Mouse (Mus musculus): ENCODE data around the gene Usp39. TPM values are rescaled to one million over a fixed set of nuclear protein-coding genes. Genes with fewer than 3 reads are reported as not detected.

The Usp39 gene
- total RNA-seq, 2 experiments from 2014 or later: 31.3 to 35.8 TPM

GRCm38 (mm10) chr6:72292972-72293651 lies 51.9 kb downstream of the Usp39 start:
- no peak for DNase-seq

GRCm38 (mm10) chr6:72289484-72289883 lies 55.5 kb downstream of the Usp39 start:
- DNase-seq: no peak

- DNase-seq: peak in 1 of 2 experiments; percentile 39
These were observed 61.1 kb downstream of the Usp39 start for GRCm38 (mm10) chr6:72283914-72284313.

- no peak for DNase-seq
These were observed 64.5 kb downstream of the Usp39 start for GRCm38 (mm10) chr6:72280410-72280998.

- no peak for DNase-seq
These were observed 65.5 kb downstream of the Usp39 start for GRCm38 (mm10) chr6:72279505-72279904.

- DNase-seq: no peak
These were observed 66.1 kb downstream of the Usp39 start for GRCm38 (mm10) chr6:72278835-72279234.

GRCm38 (mm10) chr6:72277508-72278166 lies 67.3 kb downstream of the Usp39 start:
- no peak for DNase-seq

GRCm38 (mm10) chr6:72276972-72277441 lies 68.0 kb downstream of the Usp39 start:
- DNase-seq: no peak

GRCm38 (mm10) chr6:72276141-72276540 lies 68.8 kb downstream of the Usp39 start:
- no peak for DNase-seq

- DNase-seq: no peak
These were observed 69.5 kb downstream of the Usp39 start for GRCm38 (mm10) chr6:72275527-72275926.

GRCm38 (mm10) chr6:72273153-72273552 lies 71.8 kb downstream of the Usp39 start:
- DNase-seq: no peak

GRCm38 (mm10) chr6:72272161-72272696 lies 72.8 kb downstream of the Usp39 start:
- no peak for DNase-seq

- peak; percentile 26 to 40 for DNase-seq
These were observed 73.9 kb downstream of the Usp39 start for GRCm38 (mm10) chr6:72270952-72271519.

- no peak for DNase-seq
These were observed 74.7 kb downstream of the Usp39 start for GRCm38 (mm10) chr6:72270258-72270657.

Other genes with a start within 250 kb of the Usp39 start
- 10 to 100 TPM; 97.7 to 99.5 TPM for gene St3gal5, start 247.6 kb downstream of the Usp39 start, total RNA-seq (2021)
- 1 to 10 TPM; 2.2 to 3.4 TPM for gene Atoh8, start 109.6 kb downstream of the Usp39 start, total RNA-seq (2021)
- not detected for gene Sftpb, start 40.6 kb downstream of the Usp39 start, total RNA-seq (2021)
- gene 0610030E20Rik, start 2.1 kb upstream of the Usp39 start, total RNA-seq (2021): 10 to 100 TPM; 16.9 to 17.2 TPM
- 10 to 100 TPM in 1 of 2 experiments, 1 to 10 TPM in 1; 8.1 to 10.5 TPM for gene Tmem150a, start 10.3 kb upstream of the Usp39 start, total RNA-seq (2021)
- 10 to 100 TPM; 77.6 to 85.2 TPM for gene Rnf181, start 21.8 kb upstream of the Usp39 start, total RNA-seq (2021)
- 1 to 10 TPM; 4.4 to 5.3 TPM for gene Vamp5, start 35.3 kb upstream of the Usp39 start, total RNA-seq (2021)
- gene Vamp8, start 45.5 kb upstream of the Usp39 start, total RNA-seq (2021): 10 to 100 TPM; 14.7 to 17.3 TPM
- 10 to 100 TPM; 22.6 to 24.0 TPM for gene Ggcx, start 69.1 kb upstream of the Usp39 start, total RNA-seq (2021)
- 100 to 1,000 TPM; 186 to 194 TPM for gene Mat2a, start 94.4 kb upstream of the Usp39 start, total RNA-seq (2021)
- gene Sh2d6, start 176.5 kb upstream of the Usp39 start, total RNA-seq (2021): under 1 TPM; 0.40 to 0.45 TPM
- gene Capg, start 199.2 kb upstream of the Usp39 start, total RNA-seq (2021): 1 to 10 TPM; 2.3 to 2.9 TPM